Mouse (Mus musculus) urinary bladder, postnatal 36 days (tissue): ENCODE results near the gene Dcaf7.

ENCODE experiments used
- DNase-seq, 2 experiments: peaks; one replicate each; pipeline ENCODE4 v3.0.0; 2022; ENCODE audit warnings: low spot score in 2 of 2, mixed read lengths in 1 of 2

Dcaf7 gene

DNA sequence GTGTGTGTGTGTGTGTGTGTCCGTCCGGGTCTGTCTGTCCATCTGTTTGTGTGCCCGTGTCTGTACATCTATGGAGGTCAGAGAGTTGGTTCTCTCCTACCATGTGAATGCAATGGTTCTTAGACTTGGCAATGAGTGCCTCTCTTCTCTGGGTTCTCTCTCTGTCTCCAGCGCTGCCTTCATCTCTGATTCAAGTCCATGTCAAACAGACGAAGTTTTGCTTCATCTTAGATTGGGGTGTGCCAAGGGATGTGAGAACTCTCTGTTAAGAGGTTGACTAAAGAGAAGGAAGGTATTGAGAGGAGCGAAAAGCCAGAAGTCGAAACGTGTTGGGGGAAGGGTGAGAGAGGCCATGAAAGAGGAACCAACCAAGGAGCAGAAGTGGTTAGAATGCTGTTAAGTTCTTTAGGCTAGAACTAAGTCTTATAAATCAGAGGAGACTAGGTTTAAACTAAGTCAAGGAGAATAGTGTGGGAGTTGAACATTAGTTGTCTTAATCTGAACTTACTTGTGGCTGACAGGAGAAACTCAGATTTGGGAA is 69.4 kb downstream of the Dcaf7 start:
- DNase-seq = peak in 1 of 2 experiments; percentile 3
